Mouse (Mus musculus) CD4-positive naive resting alpha-beta T cell, adult 76 days (primary cell): ENCODE results near the gene Ndufb3. TPM values are rescaled to one million over a fixed set of nuclear protein-coding genes. Genes with fewer than 3 reads are reported as not detected.

Experiments
- total RNA-seq: library from RNA; stranded (reverse); gene quantifications from one replicate; pipeline ENCODE4 v1.2.4, GENCODE M21; 2023

Gene Ndufb3
- total RNA-seq: 32.7 TPM

DNA sequence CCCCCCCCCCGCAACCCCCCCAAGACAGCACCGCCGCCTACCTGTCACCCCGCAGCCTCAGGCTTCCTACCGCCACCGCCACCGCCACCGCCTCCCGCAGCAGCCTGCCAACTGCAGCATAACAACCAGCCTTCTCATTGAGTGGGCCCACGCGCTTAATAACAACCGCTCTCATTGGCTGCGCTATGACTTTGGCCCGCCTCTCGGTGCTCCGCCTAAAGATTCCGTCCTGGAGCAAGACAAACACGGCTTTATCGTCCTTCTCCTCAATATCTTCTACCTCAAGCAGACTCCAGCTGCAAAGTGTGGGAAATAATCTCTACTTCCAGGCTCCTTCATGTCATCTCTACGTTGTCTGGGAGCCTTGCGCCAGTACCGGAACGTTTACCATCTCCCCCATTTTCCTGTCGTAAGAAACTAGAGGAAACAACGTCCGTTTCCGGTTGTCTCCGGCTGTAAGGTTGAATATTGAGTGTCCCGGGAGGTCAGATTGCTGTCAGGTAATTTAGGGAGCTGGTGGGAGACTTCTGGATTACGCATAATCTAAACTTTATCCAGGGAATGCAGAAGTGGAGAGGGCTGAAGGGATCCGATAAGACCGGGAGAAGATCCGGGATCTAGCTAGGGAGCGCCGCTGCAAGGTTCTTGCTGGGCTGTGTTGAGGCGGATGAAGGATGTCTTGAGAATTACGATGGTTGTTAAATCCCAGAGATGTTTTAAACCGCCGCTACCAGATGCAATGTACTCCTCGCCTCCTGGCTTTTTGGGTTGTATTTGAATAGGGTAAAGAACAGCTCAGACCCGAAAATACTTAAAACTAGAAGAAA lies at the start of gene Ndufb3, which contains the start of gene Fam126b:
Gene Ndufb3, plus strand, starts transcription at position 214 of the 827 bp plus-strand sequence.
Gene Fam126b, minus strand, starts transcription at position 153 of the 827 bp plus-strand sequence.

Other genes starting within 250 kb of the Ndufb3 start
- gene Bzw1, start 193.5 kb upstream of the Ndufb3 start, total RNA-seq: 192 TPM
- gene Clk1, start 162.3 kb upstream of the Ndufb3 start, total RNA-seq: 1,780 TPM
- gene Nif3l1, start 141.2 kb upstream of the Ndufb3 start, total RNA-seq: 38.0 TPM
- 25.1 TPM for gene Ppil3, start 140.9 kb upstream of the Ndufb3 start, total RNA-seq
- gene Orc2, start 81.3 kb upstream of the Ndufb3 start, total RNA-seq: 25.0 TPM
- gene Fam126b, start 61 bp upstream of the Ndufb3 start, total RNA-seq: 23.7 TPM
- gene Als2cr12, start 109.6 kb downstream of the Ndufb3 start, total RNA-seq: not detected
- gene Cflar, start 125.1 kb downstream of the Ndufb3 start, total RNA-seq: 145 TPM
- 96.4 TPM for gene Casp8, start 209.0 kb downstream of the Ndufb3 start, total RNA-seq